Mouse (Mus musculus) retina, postnatal 1 day (tissue): ENCODE measurements around the gene Dnah10.

Experiments
- DNase-seq: peaks from one replicate; pipeline ENCODE4 v3.0.0-alpha.2; 2012

Dnah10 gene

GRCm38 (mm10) chr5:124873096-124873495 lies 148.2 kb downstream of the Dnah10 start:
- DNase-seq = no peak

GRCm38 (mm10) chr5:124873890-124874601 lies 149.2 kb downstream of the Dnah10 start:
- no peak for DNase-seq

GRCm38 (mm10) chr5:124879251-124879650 lies 154.4 kb downstream of the Dnah10 start:
- DNase-seq = no peak

GRCm38 (mm10) chr5:124879801-124880200 lies 154.9 kb downstream of the Dnah10 start:
- DNase-seq = no peak

GRCm38 (mm10) chr5:124883877-124884276 lies 159.0 kb downstream of the Dnah10 start:
- DNase-seq = no peak
